Mouse (Mus musculus) right cerebral cortex, adult 2 months (tissue): ENCODE measurements at regions not wholly inside any gene's neighbourhood (a gene's known extent, or its start where the extent isn't known, plus 50 kb on each side); places are given as distances from the start of the nearest gene placed in this dataset.
"Not testable (repeated sequence)": the region's sequence is repeated elsewhere in the genome, so short reads cannot be mapped to it uniquely, and the experiment has no call there.

Experiments
- DNase-seq, 2 experiments: peaks; one replicate each; pipeline ENCODE4 v3.0.0; 2021 to 2022; ENCODE audit warnings: low spot score in 2 of 2

GRCm38 (mm10) chr14:76964046-76964445 lies 72.5 kb upstream of the Ccdc122 start:
- no peak for DNase-seq

- peak; percentile 74 to 75 for DNase-seq
Observed at GRCm38 (mm10) chr14:76958875-76959274, 77.7 kb upstream of the Ccdc122 start.

- no peak for DNase-seq
Observed at GRCm38 (mm10) chr14:76957136-76957535, 79.4 kb upstream of the Ccdc122 start.

- DNase-seq = no peak
Observed at GRCm38 (mm10) chr14:76953171-76953570, 83.4 kb upstream of the Ccdc122 start.

- peak; percentile 50 to 65 for DNase-seq
Observed at GRCm38 (mm10) chr14:76951450-76951849, 85.1 kb upstream of the Ccdc122 start.

- no peak for DNase-seq
Observed at GRCm38 (mm10) chr14:76949388-76949787, 87.2 kb upstream of the Ccdc122 start.

GRCm38 (mm10) chr14:76948948-76949347 lies 87.6 kb upstream of the Ccdc122 start:
- no peak for DNase-seq

GRCm38 (mm10) chr14:76948481-76948880 lies 88.1 kb upstream of the Ccdc122 start:
- DNase-seq = no peak

- DNase-seq = no peak
Observed at GRCm38 (mm10) chr14:76947148-76947547, 89.4 kb upstream of the Ccdc122 start.

- no peak for DNase-seq
Observed at GRCm38 (mm10) chr14:76945626-76946025, 90.9 kb upstream of the Ccdc122 start.

GRCm38 (mm10) chr14:76941474-76942212 lies 94.9 kb upstream of the Ccdc122 start:
- no peak for DNase-seq

GRCm38 (mm10) chr14:76940507-76940906 lies 96.1 kb upstream of the Ccdc122 start:
- DNase-seq = no peak

- DNase-seq = no peak
Observed at GRCm38 (mm10) chr14:76936671-76937070, 99.9 kb upstream of the Ccdc122 start.

GRCm38 (mm10) chr14:76936051-76936450 lies 100.5 kb upstream of the Ccdc122 start:
- not testable (repeated sequence) for DNase-seq

- DNase-seq = no peak
Observed at GRCm38 (mm10) chr14:76935453-76935852, 101.1 kb upstream of the Ccdc122 start.

GRCm38 (mm10) chr14:76932890-76933289 lies 103.7 kb upstream of the Ccdc122 start:
- no peak for DNase-seq

- DNase-seq = no peak
Observed at GRCm38 (mm10) chr14:76931398-76931797, 105.2 kb upstream of the Ccdc122 start.

- no peak for DNase-seq
Observed at GRCm38 (mm10) chr14:76929562-76929961, 107.0 kb upstream of the Ccdc122 start.

GRCm38 (mm10) chr14:76928706-76929105 lies 107.9 kb upstream of the Ccdc122 start:
- no peak for DNase-seq

- no peak for DNase-seq
Observed at GRCm38 (mm10) chr14:76927245-76927806, 109.2 kb upstream of the Ccdc122 start.

GRCm38 (mm10) chr14:76926416-76926815 lies 110.2 kb upstream of the Ccdc122 start:
- DNase-seq = no peak

- no peak for DNase-seq
Observed at GRCm38 (mm10) chr14:76922399-76922939, 114.1 kb upstream of the Ccdc122 start.

GRCm38 (mm10) chr14:76918091-76918490 lies 118.5 kb upstream of the Ccdc122 start:
- no peak for DNase-seq
